In genomic region chr15:84282206-84283085, GRCm38 (mm10) we compare ENCODE assay signal across 26 mouse cellular contexts. TPM values are rescaled to one million over a fixed set of nuclear protein-coding genes. Genes with fewer than 3 reads are reported as not detected.
DNase-seq lines count a peak whose midpoint lies in the region; ATAC-seq and TF ChIP-seq lines count a peak whose summit lies in the region.
"Had no signal": no experiment of that assay in that cellular context is flagged by ENCODE, and none has a peak within 500 bp of the region (broad histone marks: within the 10 kb centered on the region; RNA-seq: fewer than 3 reads in every experiment).

No protein-coding gene starts in this region.

- no peak overlapping the region for H3K4me3 ChIP-seq in midbrain, embryonic 11.5 days (ENCODE audit: low read depth, low read length)
- H3K4me3 ChIP-seq in midbrain, postnatal 0 days (ENCODE audit: low read depth, low read length) = no peak overlapping the region
- no peak overlapping the region for H3K4me3 ChIP-seq in cerebellum, adult 2 months (replicated peaks; ENCODE audit: insufficient read depth, low read depth, low read length)
- no peak overlapping the region for H3K4me3 ChIP-seq in heart, adult 2 months
- H3K4me3 ChIP-seq: embryonic facial prominence, embryonic 13.5 days; erythroblast, embryonic 14.5 days; forebrain, embryonic 12.5 days; hindbrain, embryonic 15.5 days; intestine, embryonic 15.5 days; limb, embryonic 12.5 days; liver, embryonic 12.5 days; midbrain, embryonic 13.5 days had no signal

- no peak overlapping the region for H3K27ac ChIP-seq in midbrain, embryonic 11.5 days (ENCODE audit: low read depth, low read length)
- no peak overlapping the region for H3K27ac ChIP-seq in midbrain, postnatal 0 days (ENCODE audit: low read depth, low read length)
- no peak overlapping the region for H3K27ac ChIP-seq in cerebellum, adult 2 months (ENCODE audit: insufficient read depth, low read length)
- no peak overlapping the region for H3K27ac ChIP-seq in heart, adult 2 months
- H3K27ac ChIP-seq: embryonic facial prominence, embryonic 13.5 days; forebrain, embryonic 12.5 days; hindbrain, embryonic 15.5 days; intestine, embryonic 15.5 days; limb, embryonic 12.5 days; liver, embryonic 12.5 days; midbrain, embryonic 13.5 days had no signal

- H3K79me2 ChIP-seq in heart, adult 2 months (replicated peaks; ENCODE audit: control insufficient read depth, insufficient read depth, low read length) = no peaks in the 10 kb centered on the region

- peak; percentile 20 for DNase-seq in cerebellum, adult 11 months
- no peak for DNase-seq in cerebellum, adult 8-10 months
- DNase-seq in midbrain, embryonic 11.5 days (ENCODE audit: low spot score, missing footprints) = peak; percentile 68
- DNase-seq in midbrain, postnatal 0 days (ENCODE audit: low spot score) = no peak
- DNase-seq in cerebellum, adult 2 months = peak; percentile 36 to 42
- peak; percentile 21 to 31 for DNase-seq in cerebellum, postnatal 36 days
- DNase-seq in heart, adult 2 months = no peak
- no peak for DNase-seq in embryo, embryonic 10 days (ENCODE audit: low spot score)
- DNase-seq: adrenal gland, adult 8-10 months; embryo, embryonic 11 days; gastrocnemius, postnatal 25 days; heart, postnatal 36 days; kidney, adult 8-10 months; kidney, postnatal 10 days; lung, embryonic 14.5 days; right cerebral cortex, postnatal 14 days; spleen, adult 18-20 months had no signal

- TF ChIP-seq CTCF in midbrain, postnatal 0 days (IDR thresholded peaks at IDR 0.05) = no peak
- no peak for TF ChIP-seq CTCF in cerebellum, adult 2 months (IDR thresholded peaks at IDR 0.05; ENCODE audit: borderline replicate concordance, insufficient read depth, low read depth, low read length)
- no peak for TF ChIP-seq CTCF in heart, adult 2 months (IDR thresholded peaks at IDR 0.05)

- WGBS in midbrain, embryonic 11.5 days = 81% methylated on average over 20 of the region's 20 CpGs
- 77% methylated on average over 20 of the region's 20 CpGs for WGBS in midbrain, postnatal 0 days
- WGBS in cerebellum, adult 2 months = 49% methylated on average over 20 of the region's 20 CpGs
- 80% methylated on average over 20 of the region's 20 CpGs for WGBS in heart, adult 2 months

- no peak for TF ChIP-seq EP300 in heart, adult 2 months (IDR thresholded peaks at IDR 0.05; ENCODE audit: insufficient read depth, low read depth, low read length)

- no peaks in the 10 kb centered on the region for H3K36me3 ChIP-seq in midbrain, embryonic 11.5 days (ENCODE audit: control insufficient read depth, insufficient read depth, low read length)
- H3K36me3 ChIP-seq in midbrain, postnatal 0 days (ENCODE audit: insufficient read depth, low read length) = no peaks in the 10 kb centered on the region
- no peaks in the 10 kb centered on the region for H3K36me3 ChIP-seq in heart, adult 2 months (ENCODE audit: control insufficient read depth, insufficient read depth, low read length)
- H3K36me3 ChIP-seq: embryonic facial prominence, embryonic 13.5 days; forebrain, embryonic 12.5 days; hindbrain, embryonic 15.5 days; intestine, embryonic 15.5 days; limb, embryonic 12.5 days; midbrain, embryonic 13.5 days had no signal

- no peak for TF ChIP-seq POLR2A in cerebellum, adult 2 months (IDR thresholded peaks at IDR 0.05; ENCODE audit: borderline replicate concordance, insufficient read depth, low read length)
- no peak for TF ChIP-seq POLR2A in heart, adult 2 months (IDR thresholded peaks at IDR 0.05; ENCODE audit: insufficient read depth, low read depth, low read length)

- no peak overlapping the region for H3K4me2 ChIP-seq in midbrain, embryonic 11.5 days
- no peak overlapping the region for H3K4me2 ChIP-seq in midbrain, postnatal 0 days (ENCODE audit: low read depth, low read length, poor library complexity, severe bottlenecking)
- H3K4me2 ChIP-seq: embryonic facial prominence, embryonic 13.5 days; forebrain, embryonic 12.5 days; hindbrain, embryonic 15.5 days; intestine, embryonic 15.5 days; limb, embryonic 12.5 days; liver, embryonic 12.5 days; lung, embryonic 14.5 days; midbrain, embryonic 13.5 days had no signal

- H3K9me3 ChIP-seq in midbrain, embryonic 11.5 days (ENCODE audit: control insufficient read depth, low read length) = no peaks in the 10 kb centered on the region
- no peaks in the 10 kb centered on the region for H3K9me3 ChIP-seq in midbrain, postnatal 0 days (ENCODE audit: low read length)
- H3K9me3 ChIP-seq: hindbrain, embryonic 15.5 days; intestine, embryonic 15.5 days; limb, embryonic 12.5 days; liver, embryonic 12.5 days; midbrain, embryonic 13.5 days had no signal

- no peak overlapping the region for H3K9ac ChIP-seq in midbrain, embryonic 11.5 days (ENCODE audit: low read length)
- no peak overlapping the region for H3K9ac ChIP-seq in midbrain, postnatal 0 days (replicated peaks; ENCODE audit: low read length, poor library complexity, severe bottlenecking)
- no peak overlapping the region for H3K9ac ChIP-seq in heart, adult 2 months (ENCODE audit: low read depth, low read length)
- H3K9ac ChIP-seq: embryonic facial prominence, embryonic 13.5 days; forebrain, embryonic 12.5 days; hindbrain, embryonic 15.5 days; intestine, embryonic 15.5 days; limb, embryonic 12.5 days; liver, embryonic 12.5 days; lung, embryonic 14.5 days; midbrain, embryonic 13.5 days had no signal

- H3K27me3 ChIP-seq in midbrain, embryonic 11.5 days (ENCODE audit: control insufficient read depth, insufficient read depth, low read length) = no peaks in the 10 kb centered on the region; the same call in 1 of the 2 replicates
- no peaks in the 10 kb centered on the region for H3K27me3 ChIP-seq in midbrain, postnatal 0 days (ENCODE audit: insufficient read depth, low read length)
- H3K27me3 ChIP-seq in cerebellum, adult 2 months (ENCODE audit: control insufficient read depth, insufficient read depth, low read length) = no peaks in the 10 kb centered on the region
- H3K27me3 ChIP-seq in heart, adult 2 months (ENCODE audit: control insufficient read depth, insufficient read depth, low read length) = no peaks in the 10 kb centered on the region
- H3K27me3 ChIP-seq: embryonic facial prominence, embryonic 13.5 days; forebrain, embryonic 12.5 days; hindbrain, embryonic 15.5 days; intestine, embryonic 15.5 days; limb, embryonic 12.5 days; liver, embryonic 12.5 days; midbrain, embryonic 13.5 days had no signal

- peaks cover 4% of the 10 kb centered on the region; the same call in 1 of the 2 replicates for H3K4me1 ChIP-seq in midbrain, embryonic 11.5 days (ENCODE audit: control insufficient read depth, insufficient read depth, low read length)
- H3K4me1 ChIP-seq in midbrain, postnatal 0 days (ENCODE audit: insufficient read depth, low read length) = no peaks in the 10 kb centered on the region
- peaks cover 10% of the 10 kb centered on the region for H3K4me1 ChIP-seq in cerebellum, adult 2 months (ENCODE audit: control insufficient read depth, insufficient read depth, low read length)
- H3K4me1 ChIP-seq in heart, adult 2 months (ENCODE audit: control insufficient read depth, insufficient read depth, low read length) = no peaks in the 10 kb centered on the region
- H3K4me1 ChIP-seq: intestine, embryonic 15.5 days; limb, embryonic 12.5 days; liver, embryonic 12.5 days had no signal

- ATAC-seq in midbrain, embryonic 11.5 days (ENCODE audit: low FRiP score) = no peak
- ATAC-seq in midbrain, postnatal 0 days (ENCODE audit: low FRiP score) = no peak
- ATAC-seq: CD4-positive, CD25-positive, alpha-beta regulatory T cell, adult 4 months; intestine, embryonic 15.5 days; liver, embryonic 12.5 days; midbrain, embryonic 13.5 days had no signal

- intact Hi-C loops in heart, adult 2 months (cut with DNase I) = loop anchor here (5.0 kb wide), 1 partner anchor 330 kb away; no protein-coding TSS in a partner anchor

RNA-seq across cellular contexts. Expression of gene Parvg, which starts 41.4 kb away (rescaled TPM):
- polyA plus RNA-seq in midbrain, embryonic 11.5 days (2014; fragmentation: Nextera tagmentation; extraction: Ambion mirVana) = 0.63 and 1.2 TPM in 2 replicates
- 1.5 and 1.7 TPM in 2 replicates for total RNA-seq in midbrain, postnatal 0 days (2014; rRNA removed)
- polyA plus RNA-seq in midbrain, postnatal 0 days (2015; fragmentation: Nextera tagmentation; extraction: Ambion mirVana) = 1.7 and 1.9 TPM in 2 replicates
- 1.3 and 1.4 TPM in 2 replicates for polyA plus RNA-seq in cerebellum, adult 2 months (2012; rRNA removed)
- total RNA-seq in heart, adult 2 months (2021) = 1 to 10 TPM; 1.9 to 2.5 TPM
- 1.3 and 1.5 TPM in 2 replicates for polyA plus RNA-seq in heart, adult 2 months (2012; rRNA removed)

RNA-seq across cellular contexts. Expression of gene Parvb, which starts 50.6 kb away (rescaled TPM):
- 10.2 and 10.8 TPM in 2 replicates for polyA plus RNA-seq in midbrain, embryonic 11.5 days (2014; fragmentation: Nextera tagmentation; extraction: Ambion mirVana)
- 9.6 and 14.0 TPM in 2 replicates for total RNA-seq in midbrain, postnatal 0 days (2014; rRNA removed)
- 4.3 and 5.8 TPM in 2 replicates for polyA plus RNA-seq in midbrain, postnatal 0 days (2015; fragmentation: Nextera tagmentation; extraction: Ambion mirVana)
- 16.4 and 18.1 TPM in 2 replicates for polyA plus RNA-seq in cerebellum, adult 2 months (2012; rRNA removed)
- total RNA-seq in heart, adult 2 months (2021) = 100 to 1,000 TPM in 1 of 2 experiments, 10 to 100 TPM in 1; 99.4 to 116 TPM
- polyA plus RNA-seq in heart, adult 2 months (2012; rRNA removed) = 58.5 and 61.6 TPM in 2 replicates

Comparison
In these comparisons a context has a peak if more than half of its experiments do, and no peak if none do; other contexts are left out.
1. DNase-seq: peak in cerebellum, adult 11 months (single experiment), midbrain, embryonic 11.5 days (single experiment), cerebellum, adult 2 months (2 of 2) and cerebellum, postnatal 36 days (2 of 2); none in cerebellum, adult 8-10 months (single experiment), midbrain, postnatal 0 days (single experiment), heart, adult 2 months (0 of 2) and embryo, embryonic 10 days (single experiment).